32 mouse cellular contexts compared by ENCODE assay signal in the genomic region with DNA sequence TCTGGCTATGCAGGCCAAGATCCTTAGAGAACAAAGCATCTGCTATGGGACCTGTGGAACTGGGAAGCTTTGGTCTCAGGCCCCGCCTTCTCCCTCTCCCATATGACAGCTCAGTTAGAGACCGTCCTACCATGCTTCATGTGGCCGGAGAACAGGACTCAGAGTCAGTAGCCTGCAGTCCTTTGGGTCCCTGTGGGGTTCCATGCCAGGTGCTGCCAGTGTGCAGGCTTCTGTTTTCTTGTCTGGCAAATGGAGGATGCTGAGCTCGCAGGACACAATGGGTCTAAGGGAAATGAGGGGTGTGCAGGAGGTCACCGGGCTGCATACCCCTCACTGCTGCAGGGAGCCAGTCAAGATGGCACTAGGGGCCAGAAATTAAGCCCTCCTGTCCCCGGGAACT. TPM values are rescaled to one million over a fixed set of nuclear protein-coding genes. Genes with fewer than 3 reads are reported as not detected.
A peak's percentile ranks its signal among the peaks of the same experiment; 100 is the strongest.
DNase-seq lines count a peak whose midpoint lies in the region; ATAC-seq and TF ChIP-seq lines count a peak whose summit lies in the region.
"Had no signal": no experiment of that assay in that cellular context is flagged by ENCODE, and none has a peak within 500 bp of the region (broad histone marks: within the 10 kb centered on the region; RNA-seq: fewer than 3 reads in every experiment).

No protein-coding gene starts in this region.

- H3K27me3 ChIP-seq in forebrain, embryonic 16.5 days (replicated peaks; ENCODE audit: control insufficient read depth, insufficient read depth, low read length), result no peaks in the 10 kb centered on the region
- no peaks in the 10 kb centered on the region for H3K27me3 ChIP-seq in forebrain, postnatal 0 days (ENCODE audit: insufficient read depth, low read length)
- no peaks in the 10 kb centered on the region for H3K27me3 ChIP-seq in hindbrain, embryonic 16.5 days (replicated peaks; ENCODE audit: control insufficient read depth, insufficient read depth, low read length)
- H3K27me3 ChIP-seq: heart, embryonic 15.5 days; liver, embryonic 12.5 days had no signal

- no peak overlapping the region for H3K4me2 ChIP-seq in forebrain, embryonic 16.5 days (ENCODE audit: low read length)
- H3K4me2 ChIP-seq in forebrain, postnatal 0 days (ENCODE audit: low read depth), result no peak overlapping the region
- H3K4me2 ChIP-seq in hindbrain, embryonic 16.5 days (ENCODE audit: low read length), result no peak overlapping the region
- H3K4me2 ChIP-seq: heart, embryonic 15.5 days; liver, embryonic 12.5 days; midbrain, embryonic 11.5 days had no signal

- peaks cover 4% of the 10 kb centered on the region; the same call in 1 of the 2 replicates for H3K4me1 ChIP-seq in forebrain, embryonic 16.5 days (replicated peaks; ENCODE audit: control insufficient read depth, insufficient read depth, low read length)
- no peaks in the 10 kb centered on the region for H3K4me1 ChIP-seq in forebrain, postnatal 0 days (ENCODE audit: insufficient read depth)
- H3K4me1 ChIP-seq in hindbrain, embryonic 16.5 days (ENCODE audit: control insufficient read depth, insufficient read depth, low read depth, low read length), result no peaks in the 10 kb centered on the region
- H3K4me1 ChIP-seq: liver, embryonic 12.5 days had no signal

- no peak overlapping the region for H3K4me3 ChIP-seq in forebrain, embryonic 16.5 days (replicated peaks; ENCODE audit: low read length)
- H3K4me3 ChIP-seq in forebrain, postnatal 0 days (ENCODE audit: low read depth, low read length), result no peak overlapping the region
- H3K4me3 ChIP-seq in hindbrain, embryonic 16.5 days (ENCODE audit: low read length), result no peak overlapping the region
- H3K4me3 ChIP-seq: erythroblast, embryonic 14.5 days; heart, embryonic 15.5 days; left cerebral cortex, adult 2 months; liver, embryonic 12.5 days had no signal

- no peaks in the 10 kb centered on the region for H3K9me3 ChIP-seq in forebrain, embryonic 16.5 days (ENCODE audit: control insufficient read depth, low read length)
- H3K9me3 ChIP-seq in forebrain, postnatal 0 days (ENCODE audit: low read length), result no peaks in the 10 kb centered on the region
- H3K9me3 ChIP-seq in hindbrain, embryonic 16.5 days (ENCODE audit: control insufficient read depth, low read length), result no peaks in the 10 kb centered on the region
- H3K9me3 ChIP-seq: heart, embryonic 15.5 days; liver, embryonic 12.5 days had no signal

- WGBS in forebrain, embryonic 16.5 days, result 85% methylated on average over 6 of the region's 6 CpGs
- 83% methylated on average over 6 of the region's 6 CpGs for WGBS in forebrain, postnatal 0 days
- 75% methylated on average over 6 of the region's 6 CpGs for WGBS in hindbrain, embryonic 16.5 days

- peaks cover 48% of the 10 kb centered on the region for H3K36me3 ChIP-seq in forebrain, embryonic 16.5 days (ENCODE audit: control insufficient read depth, insufficient read depth)
- peaks cover 96% of the 10 kb centered on the region for H3K36me3 ChIP-seq in forebrain, postnatal 0 days (ENCODE audit: insufficient read depth)
- peaks cover 76% of the 10 kb centered on the region for H3K36me3 ChIP-seq in hindbrain, embryonic 16.5 days (ENCODE audit: control insufficient read depth, insufficient read depth, low read length)

- peak overlapping the region; percentile 19; the same call in 1 of the 2 replicates for H3K27ac ChIP-seq in forebrain, embryonic 16.5 days (ENCODE audit: low read length)
- H3K27ac ChIP-seq in forebrain, postnatal 0 days (ENCODE audit: low read depth, low read length), result no peak overlapping the region
- H3K27ac ChIP-seq in hindbrain, embryonic 16.5 days (ENCODE audit: low read depth, low read length), result peak overlapping the region; percentile 60; the same call in 1 of the 2 replicates
- H3K27ac ChIP-seq: heart, embryonic 15.5 days; liver, embryonic 12.5 days had no signal

- peak; percentile 54 for DNase-seq in cerebellum, adult 9-10 months
- no peak for DNase-seq in cerebellum, adult 8-10 months
- DNase-seq in forebrain, postnatal 0 days, result no peak
- DNase-seq in cerebellum, postnatal 10 days, result peak; percentile 59 to 61
- DNase-seq in embryo, embryonic 10 days (ENCODE audit: low spot score), result no peak
- DNase-seq: adrenal gland, postnatal 14 days; gastrocnemius, postnatal 14 days; kidney, adult 9 months; kidney, postnatal 10 days; liver, postnatal 0 days; lung, postnatal 36 days; right cerebral cortex, postnatal 25 days; thymus, postnatal 14 days had no signal

- no peak for ATAC-seq in forebrain, embryonic 16.5 days
- no peak for ATAC-seq in forebrain, postnatal 0 days
- ATAC-seq in hindbrain, embryonic 16.5 days, result no peak; the same call in 1 of the 2 replicates
- ATAC-seq: CD4-positive, CD25-positive, alpha-beta regulatory T cell, adult 4 months; intestine, postnatal 0 days; liver, embryonic 12.5 days; liver, postnatal 0 days had no signal

- no peak overlapping the region for H3K9ac ChIP-seq in forebrain, embryonic 16.5 days (replicated peaks; ENCODE audit: low read depth, low read length)
- H3K9ac ChIP-seq in forebrain, postnatal 0 days, result no peak overlapping the region
- no peak overlapping the region for H3K9ac ChIP-seq in hindbrain, embryonic 16.5 days (ENCODE audit: low read depth, low read length)
- H3K9ac ChIP-seq: heart, embryonic 15.5 days; liver, embryonic 12.5 days; liver, postnatal 0 days had no signal

- TF ChIP-seq CTCF in forebrain, postnatal 0 days (IDR thresholded peaks at IDR 0.05; ENCODE audit: low read depth), result no peak

RNA-seq across cellular contexts. Expression of a gene that starts 16.6 kb away (rescaled TPM):
- not detected in 2 replicates for polyA plus RNA-seq in forebrain, embryonic 16.5 days (2015; fragmentation: Nextera tagmentation; extraction: Ambion mirVana)
- not detected in 2 replicates for total RNA-seq in forebrain, postnatal 0 days (2014; rRNA removed)
- polyA plus RNA-seq in forebrain, postnatal 0 days (2015; fragmentation: Nextera tagmentation; extraction: Ambion mirVana), result not detected in 2 replicates
- polyA plus RNA-seq in hindbrain, embryonic 16.5 days (2015; fragmentation: Nextera tagmentation; extraction: Ambion mirVana), result not detected in 2 replicates
- total RNA-seq: common myeloid progenitor, adult 5-6 weeks; gastrocnemius, postnatal 14 days; granulocyte monocyte progenitor cell, adult 5-6 weeks; heart, postnatal 25 days; layer of hippocampus, postnatal 10 days; left cerebral cortex, adult 2 months; left cerebral cortex, postnatal 4 days; megakaryocyte, adult 5-6 weeks; neutrophil, adult 5-6 weeks had no signal
- polyA plus RNA-seq: CD4-positive, CD25-positive, alpha-beta regulatory T cell, adult 4 months; embryonic facial prominence, embryonic 14.5 days; erythroblast, embryonic 14.5 days; liver, embryonic 12.5 days; liver, postnatal 0 days; midbrain, embryonic 16.5 days; neural tube, embryonic 11.5 days had no signal

RNA-seq across cellular contexts. Expression of a gene that starts 33.6 kb away (rescaled TPM):
- 83.5 and 83.7 TPM in 2 replicates for polyA plus RNA-seq in forebrain, embryonic 16.5 days (2015; fragmentation: Nextera tagmentation; extraction: Ambion mirVana)
- 176 and 197 TPM in 2 replicates for total RNA-seq in forebrain, postnatal 0 days (2014; rRNA removed)
- 65.3 and 76.8 TPM in 2 replicates for polyA plus RNA-seq in forebrain, postnatal 0 days (2015; fragmentation: Nextera tagmentation; extraction: Ambion mirVana)
- polyA plus RNA-seq in hindbrain, embryonic 16.5 days (2015; fragmentation: Nextera tagmentation; extraction: Ambion mirVana), result 75.0 and 84.9 TPM in 2 replicates

RNA-seq across cellular contexts. Expression of a gene that starts 37.0 kb away (rescaled TPM):
- 40.5 and 43.3 TPM in 2 replicates for polyA plus RNA-seq in forebrain, embryonic 16.5 days (2015; fragmentation: Nextera tagmentation; extraction: Ambion mirVana)
- 26.9 and 33.3 TPM in 2 replicates for total RNA-seq in forebrain, postnatal 0 days (2014; rRNA removed)
- polyA plus RNA-seq in forebrain, postnatal 0 days (2015; fragmentation: Nextera tagmentation; extraction: Ambion mirVana), result 20.0 and 32.7 TPM in 2 replicates
- polyA plus RNA-seq in hindbrain, embryonic 16.5 days (2015; fragmentation: Nextera tagmentation; extraction: Ambion mirVana), result 39.5 and 44.1 TPM in 2 replicates

RNA-seq across cellular contexts. Expression of a gene that starts 40.7 kb away (rescaled TPM):
- polyA plus RNA-seq in forebrain, embryonic 16.5 days (2015; fragmentation: Nextera tagmentation; extraction: Ambion mirVana), result 1.8 and 2.4 TPM in 2 replicates
- not detected in 2 replicates for total RNA-seq in forebrain, postnatal 0 days (2014; rRNA removed)
- 1.8 and 2.3 TPM in 2 replicates for polyA plus RNA-seq in forebrain, postnatal 0 days (2015; fragmentation: Nextera tagmentation; extraction: Ambion mirVana)
- 2.5 and 2.6 TPM in 2 replicates for polyA plus RNA-seq in hindbrain, embryonic 16.5 days (2015; fragmentation: Nextera tagmentation; extraction: Ambion mirVana)
- total RNA-seq: common myeloid progenitor, adult 5-6 weeks; granulocyte monocyte progenitor cell, adult 5-6 weeks; left cerebral cortex, postnatal 4 days; megakaryocyte, adult 5-6 weeks; neutrophil, adult 5-6 weeks had no signal
- polyA plus RNA-seq: CD4-positive, CD25-positive, alpha-beta regulatory T cell, adult 4 months; erythroblast, embryonic 14.5 days; midbrain, embryonic 11.5 days; neural tube, embryonic 11.5 days had no signal

RNA-seq across cellular contexts. Expression of a gene that starts 49.9 kb away (rescaled TPM):
- polyA plus RNA-seq in forebrain, embryonic 16.5 days (2015; fragmentation: Nextera tagmentation; extraction: Ambion mirVana), result 0.51 and 1.2 TPM in 2 replicates
- total RNA-seq in forebrain, postnatal 0 days (2014; rRNA removed), result 1.5 and 4.9 TPM in 2 replicates
- polyA plus RNA-seq in forebrain, postnatal 0 days (2015; fragmentation: Nextera tagmentation; extraction: Ambion mirVana), result 0.47 and 0.54 TPM in 2 replicates
- polyA plus RNA-seq in hindbrain, embryonic 16.5 days (2015; fragmentation: Nextera tagmentation; extraction: Ambion mirVana), result 1.7 and 2.0 TPM in 2 replicates
- total RNA-seq: common myeloid progenitor, adult 5-6 weeks; granulocyte monocyte progenitor cell, adult 5-6 weeks; neutrophil, adult 5-6 weeks had no signal
- polyA plus RNA-seq: CD4-positive, CD25-positive, alpha-beta regulatory T cell, adult 4 months; erythroblast, embryonic 14.5 days; neural tube, embryonic 11.5 days had no signal

Comparison
In these comparisons a context has a peak if more than half of its experiments do, and no peak if none do; other contexts are left out.
1. DNase-seq: peak in cerebellum, adult 9-10 months (single experiment) and cerebellum, postnatal 10 days (2 of 2); none in cerebellum, adult 8-10 months (single experiment), forebrain, postnatal 0 days (single experiment) and embryo, embryonic 10 days (single experiment).